Mouse (Mus musculus) cerebellum, adult 2 months (tissue): ENCODE data around the gene Vamp5.

ENCODE experiments used
- CTCF ChIP-seq: fragments of 200-500 bp; IDR thresholded peaks from 2 replicates; pipeline ENCODE4 v1.5.1; 2011; ENCODE audit warnings: low read depth, mild to moderate bottlenecking, control low read depth, low read length, moderate library complexity, borderline replicate concordance; ENCODE audit not compliant: insufficient read depth
- POLR2A ChIP-seq: fragments of 200-500 bp; IDR thresholded peaks from 2 replicates; pipeline ENCODE4 v1.6.1; 2011; ENCODE audit warnings: low read length, control low read depth, borderline replicate concordance; ENCODE audit not compliant: insufficient read depth

DNA sequence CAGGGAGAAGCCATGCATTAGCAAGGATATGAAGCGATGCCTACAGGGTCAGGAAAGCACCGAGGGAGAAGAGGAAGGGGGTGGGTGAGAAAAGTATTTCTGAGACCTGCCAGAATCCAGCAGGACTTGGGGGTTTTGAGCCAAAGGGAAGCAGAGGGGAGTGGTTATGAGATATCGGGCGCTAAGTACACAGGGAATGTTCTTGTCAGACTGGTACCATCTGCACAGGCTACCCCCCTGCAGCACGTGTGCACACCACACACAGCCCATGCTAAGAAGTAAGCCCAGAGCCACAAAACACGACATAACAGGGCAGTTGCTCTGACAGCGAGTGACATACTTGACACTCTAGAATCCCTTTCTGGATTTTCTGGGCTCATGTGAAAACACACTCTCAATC is 6.1 kb downstream of the Vamp5 start:
- TF ChIP-seq CTCF: no peak
- TF ChIP-seq POLR2A: no peak
